Mouse (Mus musculus) midbrain, embryonic 13.5 days (tissue): ENCODE results near the gene Zfp637. TPM values are rescaled to one million over a fixed set of nuclear protein-coding genes. Genes with fewer than 3 reads are reported as not detected.
"Not testable (repeated sequence)": the region's sequence is repeated elsewhere in the genome, so short reads cannot be mapped to it uniquely, and the experiment has no call there.

Experiments used
- ATAC-seq: fragments of 200-750 bp; cut with Nextera tagmentation; 2 replicates; pipeline ENCODE4 v1.8.0; 2017; ENCODE audit warnings: mild to moderate bottlenecking, moderate TSS enrichment, moderate library complexity
- H3K27ac ChIP-seq: fragments of 300-500 bp; sonication (generic); 2 replicates; pipeline ENCODE4 v1.5.1; 2015; ENCODE audit warnings: inconsistent platforms, mild to moderate bottlenecking, moderate library complexity
- H3K27me3 ChIP-seq: fragments of 300-500 bp; sonication (generic); 2 replicates; pipeline ENCODE4 v1.6.1; 2015; ENCODE audit warnings: mild to moderate bottlenecking, inconsistent platforms
- H3K36me3 ChIP-seq: fragments of 300-500 bp; sonication (generic); 2 replicates; pipeline ENCODE4 v1.6.1; 2015; ENCODE audit warnings: mild to moderate bottlenecking, inconsistent platforms
- H3K4me1 ChIP-seq: fragments of 300-500 bp; sonication (generic); replicated peaks from 2 replicates; pipeline ENCODE4 v1.6.1; 2015; ENCODE audit warnings: inconsistent platforms
- H3K4me2 ChIP-seq: fragments of 300-500 bp; sonication (generic); replicated peaks from 2 replicates; pipeline ENCODE4 v1.6.1; 2015; ENCODE audit warnings: moderate library complexity, mild to moderate bottlenecking, inconsistent platforms
- H3K4me3 ChIP-seq: fragments of 300-500 bp; sonication (generic); replicated peaks from 2 replicates; pipeline ENCODE4 v1.5.1; 2015; ENCODE audit warnings: mild to moderate bottlenecking, inconsistent platforms
- H3K9ac ChIP-seq: fragments of 300-500 bp; sonication (generic); replicated peaks from 2 replicates; pipeline ENCODE4 v1.6.1; 2015; ENCODE audit warnings: mild to moderate bottlenecking, inconsistent platforms
- H3K9me3 ChIP-seq: fragments of 300-500 bp; sonication (generic); 2 replicates; pipeline ENCODE4 v1.6.1; 2016; ENCODE audit warnings: mild to moderate bottlenecking, inconsistent platforms
- WGBS: fragments of 180-500 bp; shearing (Covaris S2); methylation state at CpG from one replicate; pipeline ENCODE4 v1.1.7; 2015; 5-methylcytosine and 5-hydroxymethylcytosine counted together
- polyA plus RNA-seq: library from polyadenylated mRNA; unstranded; fragments of >200 nt; fragmentation: Nextera tagmentation; extraction: Ambion mirVana; gene quantifications from 2 replicates; pipeline ENCODE4 v1.2.1, GENCODE M21; 2015

Zfp637 gene
- polyA plus RNA-seq, 1 experiment from 2014 or later: 153 TPM

DNA sequence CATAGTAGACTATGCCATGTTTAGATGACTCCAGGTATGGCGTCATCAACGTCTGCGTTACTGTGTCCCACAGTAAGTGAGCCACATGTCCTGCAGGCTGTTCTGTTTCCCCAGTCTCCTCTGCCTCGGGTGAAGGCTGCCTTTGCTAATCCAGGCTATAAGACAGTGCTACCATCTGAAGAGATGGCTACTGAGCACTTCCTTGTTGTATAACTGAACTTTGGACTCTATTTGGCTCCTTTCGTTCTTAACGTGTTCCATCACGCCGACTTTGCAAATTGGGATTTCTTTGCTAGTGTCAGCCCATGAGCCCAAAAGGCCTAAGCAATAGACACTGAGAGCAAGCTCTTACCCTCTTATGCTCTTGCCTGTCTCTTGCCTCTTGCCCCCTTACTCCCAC is 27.2 kb downstream of the Zfp637 start:
- no peak overlapping the region for H3K27ac ChIP-seq
- 88% methylated on average over 8 of the region's 8 CpGs for WGBS
- ATAC-seq: no peak

DNA sequence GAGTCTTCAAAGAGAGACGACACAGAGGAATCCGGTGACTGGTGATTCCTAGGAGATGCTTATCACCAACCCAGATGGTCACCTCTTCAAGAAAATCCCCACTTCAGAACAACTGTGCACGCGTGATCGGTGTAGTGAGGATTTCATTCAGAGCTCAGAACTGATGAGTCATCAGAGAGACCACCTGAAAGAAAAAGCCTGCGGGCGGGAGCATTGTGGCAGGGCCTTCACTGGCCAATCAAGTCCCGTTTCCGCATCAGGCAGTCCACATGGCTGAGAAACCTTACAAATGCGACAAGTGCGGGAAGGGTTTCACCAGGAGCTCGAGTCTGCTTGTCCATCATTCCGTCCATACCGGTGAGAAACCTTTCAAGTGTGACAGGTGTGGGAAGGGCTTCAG is 30.1 kb downstream of the Zfp637 start:
- WGBS: 83% methylated on average over 14 of the region's 14 CpGs
- Histone ChIP-seq H3K36me3 (peaks cover 15% of the 10 kb centered on the region), H3K4me1 (no peaks in the 10 kb centered on the region), H3K9me3 (no peaks in the 10 kb centered on the region), H3K4me3 (no peak overlapping the region), H3K9ac (no peak overlapping the region), H3K4me2 (no peak overlapping the region), H3K27ac (no peak overlapping the region), H3K27me3 (no peaks in the 10 kb centered on the region)
- ATAC-seq: no peak

More for the DNA sequence above, 27.2 kb downstream of the Zfp637 start:
- Histone ChIP-seq H3K4me2 (no peak overlapping the region), H3K36me3 (peaks cover 15% of the 10 kb centered on the region), H3K9ac (no peak overlapping the region), H3K27me3 (no peaks in the 10 kb centered on the region), H3K4me1 (peaks cover 8% of the 10 kb centered on the region), H3K4me3 (no peak overlapping the region), H3K9me3 (no peaks in the 10 kb centered on the region)

DNA sequence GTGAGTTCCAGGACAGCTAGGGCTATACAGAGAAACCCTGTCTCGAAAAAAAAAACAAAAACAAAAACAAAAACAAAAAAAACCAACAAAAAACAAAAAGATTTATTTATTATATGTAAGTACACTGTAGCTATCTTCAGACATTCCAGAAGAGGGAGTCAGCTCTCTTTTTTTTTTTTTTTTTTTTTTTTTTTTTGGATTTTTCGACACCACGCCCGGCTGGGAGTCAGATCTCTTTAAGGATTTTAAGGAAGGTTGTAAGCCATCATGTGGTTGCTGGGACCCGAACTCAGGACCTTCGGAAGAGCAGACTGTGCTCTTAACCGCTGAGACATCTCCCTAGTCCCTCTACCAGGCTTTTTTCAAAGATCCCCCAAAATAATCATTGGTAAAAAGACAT is 32.5 kb downstream of the Zfp637 start:
- H3K36me3 ChIP-seq: peaks cover 15% of the 10 kb centered on the region
- not testable (repeated sequence) for H3K9me3 ChIP-seq, H3K4me2 ChIP-seq, H3K27ac ChIP-seq, H3K4me3 ChIP-seq, H3K27me3 ChIP-seq, H3K4me1 ChIP-seq, ATAC-seq, H3K9ac ChIP-seq
- 91% methylated on average over 7 of the region's 7 CpGs for WGBS

DNA sequence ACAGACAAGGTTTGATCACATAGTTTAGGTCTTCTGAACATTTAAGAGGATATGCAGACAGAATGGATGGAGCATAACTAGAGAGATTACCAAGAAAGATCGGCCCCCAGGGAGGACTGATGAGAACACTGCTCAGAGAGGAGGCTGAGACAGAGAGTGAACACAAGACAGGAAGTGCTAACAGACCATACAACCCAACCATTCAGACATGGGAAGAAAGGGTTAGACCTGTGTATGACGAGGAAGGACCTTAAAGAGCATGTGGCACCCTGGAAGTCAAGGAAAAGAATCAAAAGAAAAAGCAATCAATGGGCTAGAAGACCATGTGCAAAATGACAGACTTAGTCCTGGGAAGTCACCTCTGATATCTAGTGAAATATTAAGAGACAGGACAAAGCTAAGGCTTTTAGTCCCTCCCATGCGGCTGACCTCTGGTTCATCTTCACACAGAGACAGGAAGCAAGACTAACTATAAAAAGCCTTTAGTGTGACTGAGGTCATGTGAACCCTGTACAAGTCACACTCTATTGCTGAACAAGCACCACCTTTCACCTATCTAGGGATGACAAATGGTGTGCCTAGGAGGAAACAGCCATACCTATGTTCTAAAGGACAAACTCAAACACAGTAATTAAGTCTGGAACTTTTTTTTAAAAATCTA is 33.8 kb downstream of the Zfp637 start:
- no peak for ATAC-seq
- 87% methylated on average over 3 of the region's 3 CpGs for WGBS
- no peaks in the 10 kb centered on the region for H3K27me3 ChIP-seq
- H3K27ac ChIP-seq: no peak overlapping the region
- peaks cover 3% of the 10 kb centered on the region; the same call in 1 of the 2 replicates for H3K4me1 ChIP-seq
- no peak overlapping the region for H3K9ac ChIP-seq
- H3K36me3 ChIP-seq: peaks cover 15% of the 10 kb centered on the region
- H3K4me3 ChIP-seq: no peak overlapping the region
- H3K9me3 ChIP-seq: no peaks in the 10 kb centered on the region
- no peak overlapping the region for H3K4me2 ChIP-seq

DNA sequence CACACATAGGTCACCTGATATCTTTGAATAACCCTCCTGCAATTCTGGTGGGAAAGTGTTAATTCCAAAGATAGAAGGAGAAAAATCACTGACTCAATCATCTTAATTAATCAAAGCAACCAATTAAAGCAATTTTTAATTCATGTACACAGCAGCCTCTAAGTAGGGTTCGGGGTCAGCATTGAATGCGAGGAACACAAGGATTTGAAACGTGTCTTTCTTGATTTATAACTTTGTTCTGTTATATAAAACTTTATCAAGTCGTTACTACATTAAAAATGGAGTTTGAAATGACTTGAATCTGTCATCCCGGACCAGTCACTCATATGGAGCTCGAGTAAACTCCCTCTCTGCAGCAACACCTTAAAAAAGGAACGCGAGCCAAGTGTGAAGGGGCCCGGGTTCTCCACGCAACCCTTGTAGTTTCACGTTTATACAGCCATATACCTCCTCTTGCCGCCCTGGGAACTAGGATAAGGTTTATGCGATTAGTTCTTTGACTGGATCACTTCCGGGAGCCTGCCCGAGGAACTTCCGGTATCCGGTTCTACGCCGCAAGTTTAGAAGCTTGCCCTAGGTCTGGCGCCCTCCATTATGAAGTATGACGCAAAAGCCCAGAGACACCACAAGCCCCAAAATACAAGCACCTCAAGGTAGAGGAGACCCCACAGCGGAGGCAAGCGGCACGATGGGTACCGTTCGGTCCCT is 37.9 kb downstream of the Zfp637 start:
- Histone ChIP-seq H3K9me3 (no peaks in the 10 kb centered on the region), H3K4me2 (peak overlapping the region; percentile 61), H3K4me1 (peaks cover 14% of the 10 kb centered on the region), H3K9ac (peak overlapping the region; percentile 67), H3K4me3 (peak overlapping the region; percentile 43), H3K27me3 (no peaks in the 10 kb centered on the region), H3K27ac (peak overlapping the region; percentile 97), H3K36me3 (no peaks in the 10 kb centered on the region)
- 13% methylated on average over 26 of the region's 26 CpGs for WGBS
- no peak for ATAC-seq

DNA sequence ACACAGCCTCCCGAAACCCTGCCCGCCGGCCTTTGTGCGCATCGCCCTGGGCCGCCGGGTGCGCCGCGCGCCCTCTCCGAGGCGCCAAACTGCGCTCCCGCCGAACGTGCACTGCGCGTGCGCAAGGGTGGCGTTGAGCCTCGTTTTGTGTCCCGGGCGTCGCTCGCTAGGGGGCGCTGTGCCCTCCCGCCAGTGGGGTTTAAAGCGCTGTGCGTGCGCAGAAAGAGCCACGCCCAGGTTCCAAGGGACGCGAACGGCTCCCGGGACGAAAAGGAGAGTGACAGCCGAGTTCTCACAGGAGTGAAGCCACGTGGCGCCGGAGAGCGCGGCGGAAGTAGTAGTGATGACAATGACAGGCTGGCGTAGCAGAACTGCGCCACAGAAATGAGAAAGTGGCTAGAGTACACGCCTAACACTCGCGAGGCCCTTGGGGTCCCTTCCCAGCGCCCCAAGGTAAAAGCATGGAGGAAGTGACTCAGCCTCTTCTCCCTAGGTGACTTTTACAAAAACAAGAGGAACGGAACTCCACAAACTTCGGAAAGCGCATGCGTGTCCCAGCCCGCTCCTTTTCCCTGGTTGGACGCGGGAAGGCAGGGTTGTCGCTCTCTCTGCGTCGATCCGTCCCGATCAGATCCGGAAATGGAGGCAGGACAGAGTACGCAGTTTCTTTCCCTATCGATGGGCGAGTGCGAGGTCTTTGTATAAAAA is 38.6 kb downstream of the Zfp637 start:
- under 1% methylated on average over 65 of the region's 67 CpGs for WGBS
- peak overlapping the region; percentile 61 for H3K4me2 ChIP-seq
- H3K27me3 ChIP-seq: no peaks in the 10 kb centered on the region
- peak overlapping the region; percentile 97 for H3K27ac ChIP-seq
- H3K9me3 ChIP-seq: no peaks in the 10 kb centered on the region
- H3K4me3 ChIP-seq: peak overlapping the region; percentile 43
- no peaks in the 10 kb centered on the region for H3K36me3 ChIP-seq
- peak; percentile 96 for ATAC-seq
- H3K4me1 ChIP-seq: peaks cover 14% of the 10 kb centered on the region
- peak overlapping the region; percentile 67 for H3K9ac ChIP-seq

DNA sequence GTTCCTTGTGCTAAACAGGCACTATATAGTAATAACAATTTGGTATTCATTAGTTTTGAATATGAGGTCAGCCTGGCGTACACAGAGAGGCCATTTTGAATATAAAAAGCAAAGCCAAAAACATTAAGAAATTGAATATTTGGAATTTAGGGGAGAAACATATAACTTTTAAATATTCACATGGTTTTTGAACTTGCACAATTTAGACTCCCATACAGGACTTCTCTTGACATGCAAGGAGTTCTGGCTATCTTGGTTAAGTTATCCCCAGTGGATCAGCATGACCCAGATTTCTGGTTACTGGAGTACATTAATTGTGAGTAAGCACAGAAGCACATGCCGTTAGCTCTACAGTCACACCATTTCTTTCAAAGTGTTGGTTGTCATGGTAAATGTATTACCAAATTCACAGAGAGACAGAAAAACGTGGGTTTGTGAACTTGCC is 39.4 kb downstream of the Zfp637 start:
- Histone ChIP-seq H3K9ac (peak overlapping the region; percentile 66), H3K4me3 (peak overlapping the region; percentile 43), H3K9me3 (no peaks in the 10 kb centered on the region), H3K27ac (peak overlapping the region; percentile 56), H3K4me2 (peak overlapping the region; percentile 61), H3K36me3 (no peaks in the 10 kb centered on the region), H3K4me1 (peaks cover 14% of the 10 kb centered on the region), H3K27me3 (no peaks in the 10 kb centered on the region)
- no peak for ATAC-seq
- WGBS: 55% methylated on average over 3 of the region's 3 CpGs

DNA sequence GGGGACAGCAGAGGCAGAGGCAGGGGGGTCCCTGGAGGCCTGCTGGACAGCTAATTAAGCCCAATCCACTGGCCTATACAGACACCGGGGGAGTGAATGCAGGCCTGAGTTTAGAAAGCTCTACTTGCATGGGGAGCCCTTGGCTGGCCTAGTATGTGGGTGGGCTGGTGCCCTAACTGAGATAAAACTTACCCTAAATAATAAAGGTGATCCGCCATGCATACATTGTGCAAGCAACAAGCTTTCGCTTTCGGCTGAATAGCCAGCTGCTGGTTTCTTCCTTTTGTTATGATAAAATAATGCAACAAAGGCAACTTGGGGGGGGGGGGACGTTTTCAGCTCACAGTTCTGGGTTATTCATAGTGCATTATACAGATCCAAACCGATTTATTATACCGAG is 40.2 kb downstream of the Zfp637 start:
- H3K9ac ChIP-seq: no peak overlapping the region
- no peaks in the 10 kb centered on the region for H3K9me3 ChIP-seq
- peaks cover 14% of the 10 kb centered on the region for H3K4me1 ChIP-seq
- ATAC-seq: no peak
- WGBS: 29% methylated on average over 7 of the region's 7 CpGs
- H3K4me2 ChIP-seq: no peak overlapping the region
- H3K36me3 ChIP-seq: no peaks in the 10 kb centered on the region
- no peak overlapping the region for H3K4me3 ChIP-seq
- no peaks in the 10 kb centered on the region for H3K27me3 ChIP-seq
- peak overlapping the region; percentile 56; the same call in 1 of the 2 replicates for H3K27ac ChIP-seq

DNA sequence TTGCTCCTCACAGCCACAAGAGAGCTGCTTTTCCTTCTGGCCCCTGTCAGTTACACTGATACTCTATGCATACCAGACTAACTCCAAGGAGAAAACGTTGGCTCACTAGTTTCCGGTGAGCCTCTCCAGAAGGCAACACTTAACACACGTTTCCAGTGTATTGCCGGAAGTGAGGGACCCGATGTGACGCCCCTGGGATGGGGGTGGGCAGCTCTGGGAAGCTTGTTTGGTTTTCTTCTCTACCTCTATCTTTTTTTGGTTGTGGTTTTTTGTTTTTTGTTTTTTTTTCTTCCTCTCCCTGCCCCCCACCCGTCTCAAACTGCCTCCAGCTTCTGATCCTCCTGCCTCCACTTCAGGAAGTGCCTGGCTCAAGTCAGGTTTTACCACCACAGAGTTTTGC is 41.0 kb downstream of the Zfp637 start:
- no peaks in the 10 kb centered on the region for H3K27me3 ChIP-seq
- no peak overlapping the region for H3K9ac ChIP-seq
- ATAC-seq: no peak
- H3K4me1 ChIP-seq: peaks cover 14% of the 10 kb centered on the region
- H3K9me3 ChIP-seq: no peaks in the 10 kb centered on the region
- H3K27ac ChIP-seq: no peak overlapping the region
- WGBS: 85% methylated on average over 7 of the region's 7 CpGs
- H3K36me3 ChIP-seq: no peaks in the 10 kb centered on the region
- H3K4me2 ChIP-seq: no peak overlapping the region
- no peak overlapping the region for H3K4me3 ChIP-seq

DNA sequence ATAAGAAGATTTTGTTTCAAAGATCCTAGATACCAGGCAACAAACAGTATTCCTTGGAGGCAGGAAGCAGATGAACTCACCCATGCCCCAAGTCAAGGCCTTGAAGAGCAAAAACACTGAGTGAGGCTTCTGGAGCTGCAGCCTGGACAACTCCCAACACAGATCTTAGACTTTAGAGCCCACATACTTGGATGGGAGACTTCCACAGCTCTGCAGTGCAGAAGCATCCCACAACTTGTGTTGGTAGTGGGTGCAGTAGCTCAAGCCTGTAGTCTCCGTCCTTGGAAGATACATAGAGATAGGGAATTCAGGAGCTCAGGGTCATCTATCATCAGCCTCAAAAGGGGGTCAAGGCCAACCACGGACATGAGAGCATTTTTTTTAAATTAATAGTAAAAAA is 45.0 kb downstream of the Zfp637 start:
- H3K4me3 ChIP-seq: no peak overlapping the region
- no peak overlapping the region for H3K27ac ChIP-seq
- no peaks in the 10 kb centered on the region for H3K27me3 ChIP-seq
- no peaks in the 10 kb centered on the region for H3K36me3 ChIP-seq
- H3K4me2 ChIP-seq: no peak overlapping the region
- H3K4me1 ChIP-seq: peaks cover 4% of the 10 kb centered on the region; the same call in 1 of the 2 replicates
- no peak for ATAC-seq
- H3K9ac ChIP-seq: no peak overlapping the region
- WGBS: 75% methylated on average over 2 of the region's 2 CpGs
- H3K9me3 ChIP-seq: no peaks in the 10 kb centered on the region

DNA sequence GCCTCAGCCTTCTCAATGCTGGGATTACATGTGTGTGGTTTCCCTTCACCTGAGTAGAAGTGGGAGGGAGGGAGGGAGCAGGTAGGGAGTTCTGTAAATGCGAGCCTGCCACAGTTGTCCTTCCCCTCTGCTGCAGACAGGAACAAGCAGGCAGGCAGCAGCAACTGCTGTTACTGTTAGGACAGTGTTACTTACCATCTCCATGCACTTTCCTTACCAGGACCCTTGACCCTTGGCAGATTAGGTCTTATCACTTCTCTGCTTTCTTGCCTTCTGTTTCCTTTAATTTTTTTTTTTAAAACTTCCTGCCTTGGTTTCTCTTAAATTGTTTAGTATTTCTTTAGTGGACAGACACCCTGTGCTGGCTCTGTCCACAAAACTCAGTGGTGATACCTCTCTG is 47.1 kb downstream of the Zfp637 start:
- Histone ChIP-seq H3K36me3 (no peaks in the 10 kb centered on the region), H3K4me2 (no peak overlapping the region), H3K4me3 (no peak overlapping the region), H3K9me3 (no peaks in the 10 kb centered on the region), H3K27me3 (no peaks in the 10 kb centered on the region), H3K4me1 (no peaks in the 10 kb centered on the region), H3K27ac (no peak overlapping the region), H3K9ac (no peak overlapping the region)
- WGBS: 71% methylated on average over 1 of the region's 1 CpGs
- ATAC-seq: no peak

DNA sequence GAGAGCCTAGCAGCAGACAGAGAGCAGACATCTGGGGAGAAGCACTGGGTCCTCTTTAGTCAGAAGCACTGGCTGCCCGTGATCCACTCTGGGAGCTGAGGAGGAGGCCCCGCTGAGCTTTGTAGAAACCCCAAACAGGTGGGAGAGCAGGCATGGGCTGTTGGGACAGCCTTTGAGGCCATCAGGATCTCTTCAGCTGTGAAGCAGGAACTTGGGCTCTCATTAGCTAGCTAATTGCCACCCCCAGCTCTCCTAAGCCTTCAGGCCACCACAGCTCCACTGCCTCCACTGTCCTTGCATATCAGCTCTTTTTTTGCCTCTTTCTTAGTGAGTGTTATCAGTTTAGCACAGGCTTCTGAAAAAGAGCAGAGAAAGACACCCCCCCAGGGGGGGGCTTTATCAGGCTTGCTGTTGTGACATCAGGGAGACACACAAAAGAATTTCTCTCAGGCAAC is 47.7 kb downstream of the Zfp637 start:
- H3K4me3 ChIP-seq: no peak overlapping the region
- no peaks in the 10 kb centered on the region for H3K9me3 ChIP-seq
- no peak overlapping the region for H3K9ac ChIP-seq
- no peak overlapping the region for H3K27ac ChIP-seq
- no peaks in the 10 kb centered on the region for H3K27me3 ChIP-seq
- no peak overlapping the region for H3K4me2 ChIP-seq
- no peak for ATAC-seq
- no peaks in the 10 kb centered on the region for H3K36me3 ChIP-seq
- WGBS: 70% methylated on average over 2 of the region's 2 CpGs
- H3K4me1 ChIP-seq: no peaks in the 10 kb centered on the region
